Mouse (Mus musculus) intestine, embryonic 15.5 days (tissue): ENCODE measurements around the gene 1700001K19Rik. TPM values are rescaled to one million over a fixed set of nuclear protein-coding genes. Genes with fewer than 3 reads are reported as not detected.
"Not testable (repeated sequence)": the region's sequence is repeated elsewhere in the genome, so short reads cannot be mapped to it uniquely, and the experiment has no call there.

Experiments
- ATAC-seq: fragments of 200-750 bp; cut with Nextera tagmentation; 2 replicates; pipeline ENCODE4 v1.8.0; 2017; ENCODE audit warnings: moderate TSS enrichment, moderate library complexity
- H3K27ac ChIP-seq: fragments of 300-500 bp; sonication (generic); 2 replicates; pipeline ENCODE4 v1.5.1; 2015; ENCODE audit warnings: mild to moderate bottlenecking, inconsistent platforms
- H3K27me3 ChIP-seq: fragments of 300-500 bp; sonication (generic); replicated peaks from 2 replicates; pipeline ENCODE4 v1.6.1; 2015; ENCODE audit warnings: inconsistent platforms
- H3K36me3 ChIP-seq: fragments of 300-500 bp; sonication (generic); 2 replicates; pipeline ENCODE4 v1.6.1; 2015; ENCODE audit warnings: inconsistent platforms
- H3K4me1 ChIP-seq: fragments of 300-500 bp; sonication (generic); replicated peaks from 2 replicates; pipeline ENCODE4 v1.6.1; 2015; ENCODE audit warnings: inconsistent platforms
- H3K4me2 ChIP-seq: fragments of 300-500 bp; sonication (generic); replicated peaks from 2 replicates; pipeline ENCODE4 v1.6.1; 2015; ENCODE audit warnings: mild to moderate bottlenecking, inconsistent platforms
- H3K4me3 ChIP-seq: fragments of 300-500 bp; sonication (generic); replicated peaks from 2 replicates; pipeline ENCODE4 v1.5.1; 2015; ENCODE audit warnings: inconsistent platforms
- H3K9ac ChIP-seq: fragments of 300-500 bp; sonication (generic); 2 replicates; pipeline ENCODE4 v1.6.1; 2015; ENCODE audit warnings: inconsistent platforms
- H3K9me3 ChIP-seq: fragments of 300-500 bp; sonication (generic); 2 replicates; pipeline ENCODE4 v1.6.1; 2016; ENCODE audit warnings: inconsistent platforms
- WGBS: fragments of 180-500 bp; shearing (Covaris S2); methylation state at CpG from one replicate; pipeline ENCODE4 v1.1.7; 2015; 5-methylcytosine and 5-hydroxymethylcytosine counted together
- polyA plus RNA-seq: library from polyadenylated mRNA; unstranded; fragments of >200 nt; fragmentation: Nextera tagmentation; extraction: Ambion mirVana; gene quantifications from 2 replicates; pipeline ENCODE4 v1.2.1, GENCODE M21; 2015

Gene 1700001K19Rik
- polyA plus RNA-seq, 1 experiment from 2014 or later: not detected

- ATAC-seq, H3K4me2 ChIP-seq: not testable (repeated sequence)
- WGBS: 67% methylated on average over 5 of the region's 5 CpGs
Observed at GRCm38 (mm10) chr12:110693378-110693777, 11.0 kb upstream of the 1700001K19Rik start.

DNA sequence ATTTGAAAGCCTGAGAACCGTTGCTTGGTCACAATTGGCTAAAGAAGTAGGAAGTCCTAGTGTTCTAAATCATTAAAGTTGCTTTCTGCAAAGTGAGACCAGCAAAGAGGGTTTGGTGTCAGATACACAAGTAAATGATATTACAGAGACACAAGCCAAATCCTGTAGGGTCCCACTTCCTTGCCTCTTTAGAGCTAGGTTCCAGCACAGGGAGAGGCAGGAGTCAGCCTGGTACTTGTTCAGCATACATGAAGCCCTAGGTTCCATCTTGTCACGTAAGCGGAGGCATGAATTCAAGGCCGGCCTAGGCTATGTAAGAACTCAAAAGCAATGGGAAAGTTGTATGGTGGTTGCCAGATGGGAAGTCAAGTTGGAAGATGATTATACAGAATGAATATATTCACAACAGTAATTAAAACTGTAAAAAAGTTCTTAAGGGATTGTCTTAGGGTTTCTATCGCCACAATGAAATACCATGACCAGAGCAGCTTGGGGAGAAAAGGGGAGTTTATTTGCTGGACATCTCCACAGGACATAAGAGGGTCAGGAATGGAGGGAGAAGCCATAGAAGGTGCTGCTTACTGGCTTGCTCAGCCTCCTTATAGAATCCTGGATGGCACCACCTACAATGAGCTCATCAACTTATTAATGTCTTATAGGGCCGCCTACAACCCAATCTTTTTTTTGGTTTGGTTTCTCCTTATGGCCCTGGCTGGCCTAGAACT, 7.7 kb upstream of the 1700001K19Rik start:
- H3K36me3 ChIP-seq: peaks cover 14% of the 10 kb centered on the region
- no peak overlapping the region for H3K9ac ChIP-seq
- no peak overlapping the region for H3K4me3 ChIP-seq
- no peaks in the 10 kb centered on the region for H3K27me3 ChIP-seq
- no peak overlapping the region for H3K4me2 ChIP-seq
- 84% methylated on average over 6 of the region's 6 CpGs for WGBS
- H3K9me3 ChIP-seq: no peaks in the 10 kb centered on the region
- H3K27ac ChIP-seq: no peak overlapping the region
- ATAC-seq: no peak
- H3K4me1 ChIP-seq: peaks cover 13% of the 10 kb centered on the region

More at GRCm38 (mm10) chr12:110693378-110693777, 11.0 kb upstream of the 1700001K19Rik start:
- H3K9ac ChIP-seq, H3K27ac ChIP-seq, H3K9me3 ChIP-seq, H3K4me3 ChIP-seq, H3K4me1 ChIP-seq, H3K27me3 ChIP-seq: not testable (repeated sequence)
- H3K36me3 ChIP-seq: peaks cover 14% of the 10 kb centered on the region

GRCm38 (mm10) chr12:110688921-110689320, 6.5 kb upstream of the 1700001K19Rik start:
- not testable (repeated sequence) for H3K4me1 ChIP-seq, ATAC-seq, H3K9me3 ChIP-seq, H3K27ac ChIP-seq, H3K27me3 ChIP-seq, H3K4me2 ChIP-seq, H3K9ac ChIP-seq, H3K4me3 ChIP-seq
- peaks cover 10% of the 10 kb centered on the region for H3K36me3 ChIP-seq
- WGBS: 95% methylated on average over 3 of the region's 3 CpGs

DNA sequence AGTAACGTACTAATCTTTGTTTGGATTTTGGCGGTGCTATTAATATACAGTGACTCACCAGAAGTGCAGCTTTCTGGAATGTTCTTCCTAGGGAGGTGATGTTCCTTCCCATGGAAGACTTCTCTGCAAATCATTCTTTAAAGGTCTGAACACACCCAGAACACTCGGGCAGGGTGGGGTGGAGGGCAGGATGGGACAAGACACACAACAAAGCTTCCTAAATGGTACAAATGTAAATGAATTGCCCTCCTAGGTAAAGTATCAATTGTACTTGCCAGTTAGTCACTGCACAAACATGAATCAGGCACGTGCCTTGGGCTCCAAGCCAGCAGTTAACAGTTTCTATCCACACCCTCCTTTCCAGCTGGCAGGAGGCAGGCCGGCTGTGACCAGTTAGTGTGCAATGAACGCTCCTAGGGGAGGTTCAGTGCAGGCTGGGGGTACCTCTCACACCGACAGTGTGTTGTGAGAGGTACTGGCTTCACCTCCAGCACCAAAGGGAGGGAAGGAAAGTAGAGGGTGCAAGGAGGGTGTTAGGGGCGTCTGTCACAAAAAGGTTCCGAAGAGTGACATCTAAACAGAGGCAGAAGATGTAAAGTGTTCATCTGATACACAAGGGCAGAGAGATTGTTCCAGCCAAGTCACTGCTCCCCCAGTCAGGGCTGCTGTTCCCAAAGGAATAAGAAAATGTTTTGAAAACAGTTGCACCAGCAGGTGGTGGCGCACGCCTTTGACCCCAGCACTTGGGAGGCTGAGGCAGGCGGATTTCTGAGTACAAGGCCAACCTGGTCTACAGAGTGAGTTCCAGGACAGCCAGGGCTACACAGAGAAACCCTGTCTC, 5.7 kb upstream of the 1700001K19Rik start:
- peaks cover 10% of the 10 kb centered on the region for H3K36me3 ChIP-seq
- H3K27ac ChIP-seq: peak overlapping the region; percentile 59
- H3K27me3 ChIP-seq: no peaks in the 10 kb centered on the region
- peak; percentile 93 for ATAC-seq
- no peak overlapping the region for H3K9ac ChIP-seq
- H3K9me3 ChIP-seq: no peaks in the 10 kb centered on the region
- no peak overlapping the region for H3K4me2 ChIP-seq
- H3K4me3 ChIP-seq: no peak overlapping the region
- WGBS: 43% methylated on average over 12 of the region's 12 CpGs
- peaks cover 7% of the 10 kb centered on the region; the same call in 1 of the 2 replicates for H3K4me1 ChIP-seq

GRCm38 (mm10) chr12:110683580-110683979, 1.2 kb upstream of the 1700001K19Rik start:
- H3K4me2 ChIP-seq: no peak overlapping the region
- no CpG with 5 or more reads among the region's 1 CpGs for WGBS

GRCm38 (mm10) chr12:110681878-110682277, 541 bp downstream of the 1700001K19Rik start:
- no peak for ATAC-seq
- Histone ChIP-seq H3K27me3 (no peaks in the 10 kb centered on the region), H3K9ac (no peak overlapping the region), H3K27ac (no peak overlapping the region), H3K9me3 (no peaks in the 10 kb centered on the region), H3K4me3 (no peak overlapping the region), H3K4me1 (no peaks in the 10 kb centered on the region; the same call in 1 of the 2 replicates), H3K4me2 (no peak overlapping the region), H3K36me3 (no peaks in the 10 kb centered on the region)
- 66% methylated on average over 3 of the region's 3 CpGs for WGBS

More at GRCm38 (mm10) chr12:110683580-110683979, 1.2 kb upstream of the 1700001K19Rik start:
- Histone ChIP-seq H3K9me3 (no peaks in the 10 kb centered on the region), H3K9ac (no peak overlapping the region), H3K27me3 (no peaks in the 10 kb centered on the region), H3K4me1 (peaks cover 7% of the 10 kb centered on the region; the same call in 1 of the 2 replicates), H3K36me3 (no peaks in the 10 kb centered on the region; the same call in 1 of the 2 replicates), H3K4me3 (no peak overlapping the region), H3K27ac (no peak overlapping the region)
- ATAC-seq: no peak

GRCm38 (mm10) chr12:110681191-110681590, 1.2 kb downstream of the 1700001K19Rik start:
- Histone ChIP-seq H3K4me1 (no peaks in the 10 kb centered on the region; the same call in 1 of the 2 replicates), H3K9me3 (no peaks in the 10 kb centered on the region), H3K27me3 (no peaks in the 10 kb centered on the region), H3K4me3 (no peak overlapping the region), H3K27ac (no peak overlapping the region), H3K9ac (no peak overlapping the region), H3K4me2 (no peak overlapping the region), H3K36me3 (no peaks in the 10 kb centered on the region)
- WGBS: 30% methylated on average over 7 of the region's 7 CpGs
- peak; percentile 68 for ATAC-seq

DNA sequence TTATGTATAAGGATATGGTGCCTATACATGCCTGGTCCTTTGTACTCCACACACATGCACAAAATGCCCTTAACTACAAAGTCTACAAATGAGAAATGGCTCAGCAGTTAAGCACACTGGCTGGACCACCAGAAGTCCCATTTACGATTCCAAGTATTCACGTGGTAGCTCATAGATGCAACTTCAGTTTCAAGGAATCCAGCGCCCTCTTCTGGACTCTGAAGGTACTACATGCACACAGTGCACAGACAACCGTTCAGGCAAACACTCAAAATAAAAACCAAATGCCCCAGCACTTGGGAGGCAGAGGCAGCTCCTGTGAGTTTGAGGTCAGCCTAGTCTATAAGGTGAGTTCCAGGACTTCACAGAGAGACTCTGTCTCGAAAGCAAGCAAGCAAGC, 8.2 kb downstream of the 1700001K19Rik start:
- 55% methylated on average over 5 of the region's 5 CpGs for WGBS
- Histone ChIP-seq H3K27me3 (no peaks in the 10 kb centered on the region), H3K4me1 (no peaks in the 10 kb centered on the region), H3K9me3 (no peaks in the 10 kb centered on the region), H3K4me2 (no peak overlapping the region), H3K27ac (no peak overlapping the region), H3K9ac (no peak overlapping the region), H3K36me3 (0 out of 2 replicates have a peak, but pooled peaks cover 5% of the 10 kb centered on the region), H3K4me3 (no peak overlapping the region)
- no peak for ATAC-seq

- Histone ChIP-seq H3K4me1 (no peaks in the 10 kb centered on the region), H3K36me3 (peaks cover 58% of the 10 kb centered on the region), H3K27me3 (no peaks in the 10 kb centered on the region), H3K9me3 (no peaks in the 10 kb centered on the region), H3K9ac (no peak overlapping the region), H3K4me3 (no peak overlapping the region), H3K4me2 (no peak overlapping the region), H3K27ac (no peak overlapping the region)
- ATAC-seq: no peak
- WGBS: 86% methylated on average over 13 of the region's 13 CpGs
Observed at GRCm38 (mm10) chr12:110667466-110668077, 14.8 kb downstream of the 1700001K19Rik start.

GRCm38 (mm10) chr12:110661746-110662145, 20.7 kb downstream of the 1700001K19Rik start:
- Histone ChIP-seq H3K27ac (no peak overlapping the region), H3K4me3 (no peak overlapping the region), H3K27me3 (no peaks in the 10 kb centered on the region), H3K4me1 (no peaks in the 10 kb centered on the region), H3K9ac (no peak overlapping the region), H3K36me3 (peaks cover 87% of the 10 kb centered on the region), H3K9me3 (no peaks in the 10 kb centered on the region), H3K4me2 (no peak overlapping the region)
- WGBS: 93% methylated on average over 14 of the region's 14 CpGs
- no peak for ATAC-seq

DNA sequence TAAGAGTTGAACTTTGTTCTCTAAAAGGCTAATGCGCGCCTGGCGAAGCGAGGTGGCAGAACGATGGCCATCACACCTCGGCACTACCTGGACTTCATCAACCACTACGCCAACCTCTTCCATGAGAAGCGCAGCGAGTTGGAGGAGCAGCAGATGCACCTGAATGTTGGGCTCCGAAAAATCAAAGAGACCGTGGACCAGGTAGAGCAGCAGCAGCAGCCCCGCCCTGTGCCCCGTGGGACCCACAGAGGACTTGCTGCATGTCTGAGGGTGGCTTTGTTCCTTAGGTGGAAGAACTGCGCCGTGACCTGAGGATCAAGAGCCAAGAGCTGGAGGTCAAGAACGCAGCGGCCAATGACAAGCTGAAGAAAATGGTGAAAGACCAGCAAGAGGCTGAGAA, 31.0 kb downstream of the 1700001K19Rik start:
- 97% methylated on average over 17 of the region's 17 CpGs for WGBS
- H3K4me3 ChIP-seq: no peak overlapping the region
- no peak overlapping the region for H3K27ac ChIP-seq
- no peaks in the 10 kb centered on the region for H3K9me3 ChIP-seq
- peaks cover 87% of the 10 kb centered on the region for H3K36me3 ChIP-seq
- no peak for ATAC-seq
- no peaks in the 10 kb centered on the region for H3K4me1 ChIP-seq
- no peaks in the 10 kb centered on the region for H3K27me3 ChIP-seq
- no peak overlapping the region for H3K9ac ChIP-seq
- no peak overlapping the region for H3K4me2 ChIP-seq

GRCm38 (mm10) chr12:110650241-110650641, 32.2 kb downstream of the 1700001K19Rik start:
- Histone ChIP-seq H3K9ac (no peak overlapping the region), H3K27me3 (no peaks in the 10 kb centered on the region), H3K27ac (no peak overlapping the region), H3K4me3 (no peak overlapping the region), H3K9me3 (no peaks in the 10 kb centered on the region), H3K4me1 (no peaks in the 10 kb centered on the region), H3K36me3 (peaks cover 78% of the 10 kb centered on the region), H3K4me2 (no peak overlapping the region)
- 69% methylated on average over 8 of the region's 8 CpGs for WGBS
- no peak for ATAC-seq
